Mouse (Mus musculus) urinary bladder, postnatal 14 days (tissue): ENCODE measurements at regions not wholly inside any gene's neighbourhood (a gene's known extent, or its start where the extent isn't known, plus 50 kb on each side); places are given as distances from the start of the nearest gene placed in this dataset.

Experiments used
- DNase-seq: peaks from one replicate; pipeline ENCODE4 v3.0.0; 2021; ENCODE audit warnings: low spot score

GRCm38 (mm10) chr9:52377761-52378160 is 209.4 kb upstream of the Zc3h12c start:
- DNase-seq: no peak

- no peak for DNase-seq
Observed at GRCm38 (mm10) chr9:52376914-52377313, 208.5 kb upstream of the Zc3h12c start.

GRCm38 (mm10) chr9:52371296-52371695 is 202.9 kb upstream of the Zc3h12c start:
- no peak for DNase-seq

- DNase-seq: no peak
Observed at GRCm38 (mm10) chr9:52368911-52369310, 200.5 kb upstream of the Zc3h12c start.

- DNase-seq: no peak
Observed at GRCm38 (mm10) chr9:52368080-52368479, 199.7 kb upstream of the Zc3h12c start.

GRCm38 (mm10) chr9:52366046-52366445 is 197.7 kb upstream of the Zc3h12c start:
- no peak for DNase-seq

GRCm38 (mm10) chr9:52361599-52361998 is 193.2 kb upstream of the Zc3h12c start:
- DNase-seq: no peak

GRCm38 (mm10) chr9:52359416-52359815 is 191.0 kb upstream of the Zc3h12c start:
- no peak for DNase-seq

GRCm38 (mm10) chr9:52356549-52356948 is 188.2 kb upstream of the Zc3h12c start:
- DNase-seq: no peak

GRCm38 (mm10) chr9:52355187-52355982 is 187.0 kb upstream of the Zc3h12c start:
- DNase-seq: no peak

- DNase-seq: no peak
Observed at GRCm38 (mm10) chr9:52348536-52349527, 180.5 kb upstream of the Zc3h12c start.

- DNase-seq: no peak
Observed at GRCm38 (mm10) chr9:52344177-52344877, 176.0 kb upstream of the Zc3h12c start.

- no peak for DNase-seq
Observed at GRCm38 (mm10) chr9:52341029-52341428, 172.7 kb upstream of the Zc3h12c start.

GRCm38 (mm10) chr9:52337786-52338322 is 169.5 kb upstream of the Zc3h12c start:
- no peak for DNase-seq

GRCm38 (mm10) chr9:52334767-52335166 is 166.4 kb upstream of the Zc3h12c start:
- no peak for DNase-seq

- no peak for DNase-seq
Observed at GRCm38 (mm10) chr9:52333884-52334283, 165.5 kb upstream of the Zc3h12c start.

GRCm38 (mm10) chr9:52331748-52332147 is 163.4 kb upstream of the Zc3h12c start:
- DNase-seq: no peak

- DNase-seq: no peak
Observed at GRCm38 (mm10) chr9:52330652-52331051, 162.3 kb upstream of the Zc3h12c start.

- no peak for DNase-seq
Observed at GRCm38 (mm10) chr9:52324347-52324746, 156.0 kb upstream of the Zc3h12c start.

- no peak for DNase-seq
Observed at GRCm38 (mm10) chr9:52323757-52324156, 155.4 kb upstream of the Zc3h12c start.

GRCm38 (mm10) chr9:52323226-52323625 is 154.9 kb upstream of the Zc3h12c start:
- DNase-seq: no peak

- no peak for DNase-seq
Observed at GRCm38 (mm10) chr9:52301521-52301920, 133.1 kb upstream of the Zc3h12c start.
